Mouse (Mus musculus) retina, embryonic 14.5 days (tissue): Measurements from ENCODE around the gene Irgm2.

Experiments used
- DNase-seq: peaks from one replicate; pipeline ENCODE4 v3.0.0-alpha.2; 2015; ENCODE audit warnings: low spot score

Irgm2 gene

GRCm38 (mm10) chr11:58260156-58260555, 60.7 kb downstream of the Irgm2 start:
- DNase-seq, result no peak

GRCm38 (mm10) chr11:58261826-58262225, 62.4 kb downstream of the Irgm2 start:
- DNase-seq, result no peak

GRCm38 (mm10) chr11:58262336-58262735, 62.9 kb downstream of the Irgm2 start:
- DNase-seq, result no peak

- DNase-seq, result no peak
Measured at GRCm38 (mm10) chr11:58263516-58263915, 64.1 kb downstream of the Irgm2 start.

- no peak for DNase-seq
Measured at GRCm38 (mm10) chr11:58264546-58264945, 65.1 kb downstream of the Irgm2 start.

- DNase-seq, result no peak
Measured at GRCm38 (mm10) chr11:58268285-58268684, 68.9 kb downstream of the Irgm2 start.
